Mouse (Mus musculus) adrenal gland, adult 2 months (tissue): Measurements from ENCODE around the gene Ddah2. TPM values are rescaled to one million over a fixed set of nuclear protein-coding genes. Genes with fewer than 3 reads are reported as not detected.

Source experiments
- DNase-seq: peaks from one replicate; pipeline ENCODE4 v3.0.0; 2021
- long read RNA-seq: library from polyadenylated mRNA; stranded (forward); transcript quantifications from one replicate; pipeline ENCODE4 v2.0.0, GENCODE M21; 2021
- polyA plus RNA-seq: library from polyadenylated mRNA; depleted of rRNA; stranded (reverse); fragments of >200 nt; gene quantifications from 2 replicates; pipeline ENCODE4 v1.2.3, GENCODE M21; 2012; rRNA removed
- total RNA-seq, 2 experiments: library from RNA; stranded (reverse); gene quantifications; 2 replicates each; pipeline ENCODE4 v1.2.3; 2021

The Ddah2 gene
- total RNA-seq (10 to 100 TPM in 1 of 2 experiments, 1 to 10 TPM in 1; 7.2 to 26.6 TPM), polyA plus RNA-seq (25.9 and 35.6 TPM in 2 replicates)
- long read RNA-seq, transcript Ddah2-201 (7 exons, 1,342 nt), result major isoform, 14 of 24 reads
- long read RNA-seq, partial matches to known transcripts, result 3 of 24 reads
- long read RNA-seq, other reads (novel, unspliced or antisense), result 7 of 24 reads

DNA sequence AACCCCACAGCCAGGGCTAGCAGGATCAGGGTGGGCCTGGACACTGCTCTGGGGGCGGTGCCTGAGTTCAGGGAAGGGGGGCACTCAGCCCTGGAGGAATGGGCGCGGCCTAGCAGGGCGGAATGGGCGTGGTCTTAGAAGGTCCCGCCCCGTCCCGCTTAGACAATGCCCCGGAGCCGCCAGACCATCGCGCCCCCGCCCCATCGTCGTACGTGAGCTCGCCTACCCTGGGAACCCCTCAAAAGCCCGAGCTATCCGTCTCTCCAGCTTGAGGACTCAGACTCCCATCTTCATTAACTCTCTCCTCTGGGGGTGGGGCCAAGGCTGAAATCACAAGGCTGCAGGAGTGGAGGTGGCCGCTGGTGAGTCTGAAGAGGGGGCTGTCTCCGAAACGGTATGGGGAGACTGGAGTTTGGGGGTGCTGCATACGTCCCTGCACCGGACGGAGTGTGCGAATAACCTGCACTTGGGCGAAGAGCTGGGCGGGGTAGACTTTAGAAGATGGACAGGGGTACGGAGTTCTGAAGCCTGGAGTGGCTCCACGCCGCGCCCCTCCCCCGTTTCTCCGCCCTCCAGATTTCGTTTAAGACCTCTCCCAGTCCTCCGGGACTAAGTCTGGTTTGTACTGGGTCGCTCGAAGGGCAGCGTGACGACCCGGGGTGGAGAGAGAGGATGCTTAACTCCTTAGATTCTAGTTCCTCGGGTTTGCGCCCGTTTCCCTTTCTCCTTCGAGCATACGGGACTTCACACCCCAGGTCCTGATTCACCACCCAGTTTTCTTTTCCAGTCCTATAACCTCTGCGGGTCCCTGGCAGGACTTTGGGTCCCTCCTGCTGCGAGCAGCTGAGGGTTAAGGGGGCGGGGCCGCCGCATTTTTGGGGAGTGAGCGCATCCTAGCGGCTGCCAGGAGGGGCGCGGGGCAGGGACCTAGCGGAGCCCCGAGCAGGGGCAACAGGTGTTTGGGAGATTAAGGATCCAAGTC is at the start of gene Ddah2:
Gene Ddah2 (plus strand): TSS at position 125 of the 982 bp plus-strand sequence.
- DNase-seq, result peak; percentile 88

DNA sequence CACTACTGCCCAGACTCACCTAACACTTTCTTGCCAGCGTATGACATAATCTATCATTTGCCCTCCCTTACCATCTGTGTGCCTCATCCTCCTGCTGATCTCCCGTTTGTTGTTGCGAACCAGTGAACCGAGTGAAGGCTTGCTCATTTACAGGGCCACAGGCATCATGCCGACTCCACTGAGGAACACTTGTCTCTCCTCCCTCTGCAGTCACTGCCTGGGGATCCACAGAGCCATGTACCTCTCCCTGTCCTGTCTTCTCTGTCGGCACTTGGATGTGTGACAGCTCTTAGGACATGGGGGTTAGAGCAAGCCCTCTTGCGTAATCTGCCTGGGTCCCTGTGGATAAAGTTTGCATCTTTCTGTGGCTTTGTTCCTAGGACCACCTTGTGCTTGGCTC is 49.2 kb upstream of the Ddah2 start:
- DNase-seq, result no peak

DNA sequence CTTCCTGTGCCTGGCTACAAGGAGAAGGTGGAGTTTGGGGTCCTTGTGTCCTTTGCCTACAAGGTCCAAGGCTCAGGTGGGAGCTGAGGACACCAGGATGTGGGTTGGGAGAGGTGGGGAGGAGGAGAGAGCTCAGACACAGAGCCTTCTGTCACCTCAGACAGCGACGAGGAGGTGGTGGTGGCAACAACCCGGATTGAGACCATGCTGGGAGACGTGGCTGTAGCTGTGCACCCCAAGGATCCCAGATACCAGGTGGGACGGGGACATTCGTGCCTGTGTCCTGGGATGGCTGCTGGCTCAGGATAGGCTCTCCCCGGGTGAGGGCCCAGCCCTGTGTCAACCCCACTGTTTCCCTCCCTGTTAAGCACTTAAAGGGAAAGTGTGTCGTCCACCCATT is 47.4 kb upstream of the Ddah2 start:
- no peak for DNase-seq

DNA sequence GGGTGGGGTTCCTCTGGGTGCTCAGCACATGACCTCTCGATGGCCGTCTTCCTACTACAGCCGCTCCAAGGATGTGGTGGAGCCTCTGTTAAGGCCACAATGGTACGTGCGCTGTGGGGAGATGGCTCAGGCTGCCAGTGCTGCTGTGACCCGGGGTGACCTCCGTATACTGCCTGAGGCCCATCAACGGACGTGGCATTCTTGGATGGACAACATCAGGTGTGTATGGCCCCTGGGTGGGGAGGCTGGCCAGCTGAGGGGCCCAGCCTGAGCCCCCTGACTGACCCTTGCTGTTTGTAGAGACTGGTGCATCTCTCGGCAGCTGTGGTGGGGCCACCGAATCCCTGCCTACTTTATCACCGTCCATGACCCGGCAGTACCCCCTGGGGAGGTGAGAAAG is 46.4 kb upstream of the Ddah2 start:
- no peak for DNase-seq

DNA sequence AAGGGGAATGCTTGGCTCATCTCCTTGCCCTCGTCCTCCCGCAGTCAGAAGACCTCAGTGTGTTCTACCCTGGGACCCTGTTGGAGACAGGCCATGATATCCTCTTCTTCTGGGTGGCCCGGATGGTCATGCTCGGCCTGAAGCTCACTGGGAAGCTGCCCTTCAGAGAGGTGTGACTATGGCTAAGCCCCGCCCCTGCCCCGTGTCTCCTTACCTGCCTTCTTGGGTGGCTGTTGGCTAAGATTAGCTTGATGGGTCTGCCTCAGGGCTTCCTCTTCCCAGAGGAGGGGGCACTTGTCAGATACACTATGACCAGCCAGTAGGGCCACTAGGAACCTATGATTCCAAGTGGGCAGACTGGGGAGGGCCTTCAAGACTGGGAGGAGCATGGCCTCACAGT is 45.6 kb upstream of the Ddah2 start:
- no peak for DNase-seq

DNA sequence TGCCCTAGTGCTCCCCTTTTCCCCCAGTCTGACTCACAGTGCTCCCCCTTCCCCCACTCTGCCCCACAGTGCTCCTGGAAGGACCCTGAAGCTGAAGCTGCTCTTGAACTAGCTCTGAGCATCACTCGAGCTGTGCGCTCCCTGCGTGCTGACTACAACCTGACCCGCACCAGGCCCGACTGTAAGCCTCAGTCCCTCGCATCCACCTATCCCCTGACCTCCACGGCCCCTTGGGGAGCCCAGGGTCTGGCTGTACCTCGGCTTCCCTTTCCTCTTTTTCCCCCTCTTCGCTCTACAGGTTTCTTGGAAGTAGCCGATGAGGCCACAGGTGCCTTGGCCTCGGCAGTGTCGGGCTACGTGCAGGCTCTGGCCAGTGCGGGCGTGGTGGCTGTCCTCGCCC is 43.5 kb upstream of the Ddah2 start:
- DNase-seq, result no peak

DNA sequence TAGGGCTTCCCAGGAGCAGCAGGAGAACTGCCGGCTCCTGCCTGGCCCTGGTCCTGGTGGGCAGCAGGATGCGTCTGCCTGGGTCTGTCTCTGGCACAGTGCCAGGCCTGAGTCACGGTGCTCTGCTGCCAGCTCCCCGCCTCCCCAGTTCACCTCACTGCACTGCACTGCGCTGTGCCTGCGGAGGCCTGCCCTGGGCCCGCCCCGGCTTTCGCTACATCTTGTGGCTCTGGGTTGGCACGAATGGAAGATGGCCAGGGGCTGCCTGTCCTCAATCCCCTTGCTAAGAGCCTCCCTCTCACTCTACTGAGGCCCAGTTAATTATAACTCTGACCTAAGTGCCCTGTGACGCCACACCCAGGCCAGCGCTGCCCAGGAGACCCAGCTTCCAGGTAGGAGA is 42.5 kb upstream of the Ddah2 start, which contains the start of gene Vwa7:
Gene Vwa7 (plus strand): TSS at position 204 of the 400 bp plus-strand sequence.
- DNase-seq, result peak; percentile 73

DNA sequence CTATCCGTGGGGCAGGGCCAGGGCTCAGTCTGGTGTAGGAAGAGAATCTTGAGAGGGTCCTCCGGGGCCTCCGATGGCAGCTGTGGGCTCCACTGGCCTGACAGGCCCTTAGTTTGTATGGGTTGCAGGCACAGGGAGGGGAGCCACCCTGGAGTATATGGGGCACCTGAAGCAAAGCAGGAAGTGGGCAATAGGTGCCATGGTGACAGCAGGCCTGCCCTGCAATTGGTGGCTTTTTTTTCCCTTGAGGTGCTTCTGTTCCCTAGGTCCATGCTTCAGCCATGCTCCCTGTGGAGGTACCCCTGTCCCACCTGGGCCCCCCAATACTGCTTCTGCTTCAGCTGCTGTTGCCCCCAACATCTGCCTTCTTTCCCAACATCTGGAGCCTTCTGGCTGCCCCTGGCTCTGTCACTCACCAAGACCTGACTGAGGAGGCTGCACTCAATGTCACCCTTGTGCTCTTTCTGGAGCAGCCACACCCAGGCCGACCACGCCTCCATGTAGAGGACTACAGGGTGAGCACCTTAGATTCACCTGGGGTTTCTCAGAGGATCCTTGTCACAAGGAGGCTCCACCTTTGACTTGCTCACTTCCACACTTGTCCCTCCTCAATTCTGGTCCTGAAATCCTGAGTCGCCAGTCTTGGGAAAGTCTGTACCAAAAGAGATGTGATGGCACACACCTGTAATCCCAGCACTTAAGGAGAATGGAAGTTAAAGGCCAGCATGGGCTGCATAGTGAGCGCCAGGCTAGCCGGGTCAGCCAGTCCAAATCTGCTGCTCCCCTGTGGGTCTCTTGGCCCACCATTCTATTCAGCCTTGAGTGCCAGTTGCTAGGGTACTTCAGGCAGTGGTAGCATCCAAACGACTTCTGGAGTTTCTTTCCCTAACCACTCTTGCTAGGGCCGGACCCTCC is 41.8 kb upstream of the Ddah2 start:
- DNase-seq, result no peak

DNA sequence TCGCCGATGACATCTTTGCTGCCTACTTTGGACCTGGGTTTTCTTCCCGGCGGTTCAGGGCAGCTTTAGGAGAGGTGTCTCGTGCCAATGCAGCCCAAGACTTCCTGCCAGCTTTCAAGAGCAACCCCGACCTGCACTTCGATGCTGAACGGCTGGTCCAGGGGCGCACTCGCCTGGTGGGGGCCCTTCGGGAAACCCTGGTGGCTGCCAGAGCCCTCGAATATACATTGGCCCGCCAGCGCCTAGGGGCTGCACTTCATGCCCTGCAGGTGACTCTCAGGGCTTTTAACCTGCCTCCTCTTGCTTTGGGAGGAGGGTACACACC is 41.2 kb upstream of the Ddah2 start:
- DNase-seq, result no peak

DNA sequence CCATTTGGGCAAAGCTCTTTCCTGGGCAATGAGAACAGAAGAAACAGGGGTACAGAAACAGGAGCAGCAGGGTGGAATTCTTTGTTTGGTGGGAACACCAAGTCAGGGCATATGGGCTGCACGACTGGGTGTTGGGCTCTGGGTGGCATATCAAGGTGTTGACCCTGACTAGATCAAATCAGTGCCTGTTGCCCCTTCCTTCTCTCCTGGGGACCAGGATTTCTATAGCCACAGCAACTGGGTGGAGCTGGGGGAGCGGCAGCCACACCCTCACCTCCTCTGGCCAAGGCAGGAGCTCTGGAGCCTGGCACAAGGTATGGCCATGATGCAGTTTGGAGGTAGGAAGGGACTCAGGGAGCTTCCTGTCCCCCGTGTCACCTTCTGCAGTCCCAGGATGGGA is 40.7 kb upstream of the Ddah2 start:
- DNase-seq, result no peak

DNA sequence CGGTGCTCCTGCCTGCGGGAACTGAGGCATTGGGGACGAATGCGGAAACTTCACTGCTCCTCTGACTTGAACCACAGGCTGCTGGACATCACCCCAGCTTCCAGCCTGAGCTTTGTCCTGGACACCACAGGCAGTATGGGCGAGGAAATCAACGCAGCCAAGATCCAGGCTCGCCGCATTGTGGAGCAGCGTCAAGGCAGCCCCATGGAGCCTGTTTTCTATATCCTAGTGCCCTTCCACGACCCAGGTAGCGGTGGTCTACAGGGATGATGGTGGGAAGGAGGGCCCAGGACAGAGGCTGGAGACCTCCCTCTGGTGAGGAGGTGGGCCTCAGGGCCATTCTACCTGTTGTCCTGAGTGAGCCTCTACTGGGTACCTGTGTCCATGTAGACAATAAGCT is 38.9 kb upstream of the Ddah2 start:
- DNase-seq, result no peak

DNA sequence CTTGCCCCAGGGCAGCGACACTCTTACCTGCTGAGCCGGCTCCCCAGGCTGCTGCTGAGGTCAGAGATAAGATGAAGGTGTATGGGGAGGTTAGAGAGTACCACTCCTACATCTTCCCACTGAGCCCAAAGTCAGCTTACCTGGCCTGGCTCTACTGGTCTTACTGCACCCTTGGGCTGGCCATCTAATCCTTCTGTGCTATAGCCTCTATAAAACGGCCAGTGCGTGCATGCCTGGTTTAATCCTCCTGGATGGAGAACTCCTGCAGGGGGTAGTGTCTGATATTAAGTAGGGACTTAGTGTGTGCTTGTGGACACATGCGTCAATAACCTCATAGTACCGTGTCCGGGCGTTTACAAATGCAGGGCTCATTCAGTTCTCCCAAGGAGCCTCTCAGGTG is 38.3 kb upstream of the Ddah2 start:
- no peak for DNase-seq

DNA sequence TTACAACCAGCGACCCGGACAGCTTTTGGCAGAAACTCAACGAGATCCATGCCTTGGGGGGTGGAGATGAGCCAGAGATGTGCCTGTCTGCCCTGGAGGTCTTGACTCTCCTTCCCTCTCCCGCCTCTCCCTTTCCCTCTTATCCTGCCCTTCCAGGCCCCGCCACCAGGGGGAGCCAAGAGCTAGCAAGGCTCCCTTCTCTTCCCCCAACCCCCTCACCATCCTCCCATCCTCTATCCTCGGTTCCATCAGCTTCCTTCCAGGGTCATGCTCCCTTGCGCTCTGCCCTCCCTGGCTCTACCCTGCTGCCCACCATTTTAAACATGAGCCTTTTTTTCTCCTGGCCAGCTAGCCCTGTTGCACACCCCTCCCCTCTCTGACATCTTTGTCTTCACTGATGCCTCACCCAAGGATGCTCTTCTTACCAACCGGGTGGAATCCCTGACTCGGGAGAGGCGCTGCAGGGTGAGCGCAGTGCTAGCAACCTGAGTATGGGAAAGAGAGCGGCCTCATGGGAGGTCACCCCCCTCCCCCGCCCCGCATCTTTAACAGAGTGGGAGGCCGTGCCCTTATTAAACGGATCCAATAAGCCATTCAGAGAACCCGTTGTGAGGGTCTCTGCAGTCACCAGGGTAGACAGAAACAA is 37.5 kb upstream of the Ddah2 start:
- DNase-seq, result peak; percentile 87

DNA sequence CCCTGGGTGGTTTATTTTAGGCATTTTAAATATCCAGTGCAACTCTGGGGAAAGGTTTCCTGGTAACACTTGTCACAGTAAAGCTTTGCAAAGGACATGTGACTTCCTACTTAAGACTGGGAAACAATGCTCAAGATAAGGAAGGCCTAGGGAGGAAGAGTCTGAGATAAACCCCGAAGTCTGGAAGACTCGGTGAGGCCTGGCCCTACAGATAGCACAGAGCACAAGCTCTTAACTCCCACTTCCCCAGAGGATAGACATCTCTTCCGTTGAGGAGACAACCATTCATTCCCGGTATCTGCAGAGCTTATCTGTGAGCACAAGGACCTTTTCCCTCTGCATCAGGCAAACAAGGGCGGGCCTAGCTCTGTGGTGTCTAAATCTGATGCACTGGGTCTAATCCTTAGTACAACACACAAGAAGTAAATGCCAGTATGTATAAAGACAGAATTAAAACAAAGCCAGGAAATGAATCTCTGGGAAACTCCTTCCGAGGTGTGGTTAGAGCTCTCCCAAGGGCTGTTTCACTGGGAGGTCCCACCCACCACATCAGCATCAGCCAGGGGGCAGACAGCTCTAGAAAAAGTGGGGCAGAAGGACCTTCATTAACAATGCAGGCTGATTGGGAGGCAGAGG is 36.9 kb upstream of the Ddah2 start:
- no peak for DNase-seq

DNA sequence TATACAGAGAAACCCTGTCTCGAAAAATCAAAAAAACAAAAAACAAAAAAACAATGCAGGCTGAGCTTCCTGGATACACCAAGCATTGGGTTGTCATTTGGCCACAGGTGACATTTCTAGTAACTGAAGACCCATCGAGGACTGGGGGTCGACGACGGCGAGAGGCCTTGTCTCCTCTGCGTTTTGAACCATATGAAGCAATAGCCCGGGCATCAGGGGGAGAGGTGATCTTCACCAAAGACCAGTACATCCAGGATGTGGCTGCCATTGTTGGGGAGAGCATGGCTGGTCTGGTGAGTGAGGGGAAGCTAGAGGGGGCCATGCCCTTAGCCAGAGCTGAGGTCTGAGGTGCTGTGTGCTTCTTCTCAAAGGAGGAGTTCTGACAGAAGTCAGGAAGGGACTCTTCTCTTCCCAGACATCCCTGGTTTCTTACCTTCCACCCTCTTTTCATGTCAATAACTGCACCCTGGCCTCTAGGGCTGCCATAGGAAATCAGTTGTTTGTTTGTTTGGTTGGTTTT is 36.2 kb upstream of the Ddah2 start:
- no peak for DNase-seq

DNA sequence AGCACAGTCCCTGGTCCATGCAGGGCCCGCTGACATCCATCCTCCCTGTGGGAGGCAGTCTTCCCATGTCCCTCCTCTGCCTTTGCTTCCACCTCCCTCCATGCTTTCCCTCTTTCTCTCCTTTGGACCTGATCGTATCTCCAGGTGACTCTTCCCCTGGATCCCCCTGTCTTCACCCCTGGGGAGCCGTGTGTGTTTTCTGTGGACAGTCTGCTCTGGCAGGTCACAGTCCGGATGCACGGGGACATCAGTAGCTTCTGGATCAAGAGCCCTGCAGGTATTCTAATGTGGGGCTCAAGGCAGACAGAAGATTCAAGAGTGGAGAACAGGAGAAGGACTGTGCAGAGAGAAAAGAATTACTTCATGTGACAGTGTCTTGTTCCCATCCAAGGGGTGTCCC is 35.6 kb upstream of the Ddah2 start:
- DNase-seq, result no peak

DNA sequence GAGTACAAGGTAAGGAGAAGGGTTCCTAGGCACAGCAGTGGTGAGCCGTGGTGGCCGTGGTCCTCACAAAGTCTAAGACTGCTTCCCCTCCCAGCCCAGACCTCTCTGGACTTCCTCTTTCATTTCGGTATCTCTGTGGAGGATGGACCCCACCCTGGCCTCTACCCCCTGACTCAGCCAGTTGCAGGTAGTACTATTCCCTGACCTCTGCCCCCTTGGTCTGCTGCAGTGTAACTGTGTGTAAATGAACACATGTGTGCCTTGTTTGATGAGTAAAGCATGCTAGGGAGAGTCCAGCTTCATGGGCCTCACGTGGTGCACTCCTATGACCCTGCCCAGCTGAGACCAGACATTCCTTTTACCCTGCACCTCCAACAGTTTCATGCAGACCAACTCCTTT is 35.1 kb upstream of the Ddah2 start:
- no peak for DNase-seq

DNA sequence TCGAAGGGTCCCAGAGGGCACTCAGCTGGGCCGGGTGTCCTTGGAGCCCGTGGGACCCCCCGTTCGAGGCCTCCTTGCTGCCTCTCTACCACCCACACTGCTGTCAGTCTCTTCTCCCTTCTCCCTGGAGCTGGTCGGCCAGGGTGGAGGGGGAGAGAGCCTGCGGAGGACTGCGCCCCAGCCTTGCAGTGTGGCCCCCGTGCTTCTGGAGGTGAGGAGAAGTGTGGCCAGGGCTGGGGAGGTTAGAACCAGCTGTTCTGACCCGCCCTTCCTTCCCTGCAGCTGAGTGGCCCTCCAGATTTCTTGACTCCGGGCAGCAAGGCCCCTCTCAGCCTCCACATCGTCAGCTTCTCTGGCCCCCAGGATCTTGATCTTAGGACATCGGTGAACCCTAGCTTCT is 34.6 kb upstream of the Ddah2 start:
- DNase-seq, result no peak

DNA sequence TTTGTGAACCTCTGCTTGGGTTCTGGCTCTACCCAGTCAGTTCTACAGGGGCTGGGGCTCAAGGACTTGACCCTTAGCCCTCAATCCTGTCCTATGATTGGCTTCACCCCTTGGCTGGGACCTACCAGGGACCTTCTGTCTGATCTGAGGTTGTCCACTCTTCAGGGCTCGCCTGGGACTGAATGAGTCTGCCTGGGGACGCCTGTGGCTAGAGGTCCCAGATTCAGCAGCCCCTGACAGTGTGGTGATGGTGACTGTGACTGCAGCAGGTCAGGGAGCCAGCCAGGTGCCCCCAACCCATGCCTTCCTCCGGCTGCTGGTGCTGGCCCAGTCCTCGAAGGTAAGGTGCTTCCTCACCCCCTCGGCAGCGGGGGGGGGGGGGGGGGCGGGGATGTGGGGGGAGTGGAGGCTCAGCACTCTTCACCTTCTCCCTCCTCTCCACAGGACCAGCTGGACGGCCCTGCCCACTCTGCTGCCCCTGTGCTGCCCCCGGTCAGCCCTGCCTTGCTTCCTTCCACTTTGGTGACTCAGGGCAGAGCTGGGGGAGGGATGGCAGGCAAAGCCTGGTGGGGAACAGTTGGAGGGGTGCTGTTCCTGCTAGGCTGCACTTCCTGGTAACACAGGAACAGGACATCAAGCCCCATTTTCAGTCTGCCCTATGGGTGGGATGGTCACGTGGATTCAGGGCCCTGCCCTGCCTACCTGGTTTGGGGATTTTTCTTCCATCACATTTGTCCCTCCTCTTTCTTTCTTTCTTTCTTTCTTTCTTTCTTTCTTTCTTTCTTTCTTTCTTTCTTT is 33.9 kb upstream of the Ddah2 start:
- no peak for DNase-seq

DNA sequence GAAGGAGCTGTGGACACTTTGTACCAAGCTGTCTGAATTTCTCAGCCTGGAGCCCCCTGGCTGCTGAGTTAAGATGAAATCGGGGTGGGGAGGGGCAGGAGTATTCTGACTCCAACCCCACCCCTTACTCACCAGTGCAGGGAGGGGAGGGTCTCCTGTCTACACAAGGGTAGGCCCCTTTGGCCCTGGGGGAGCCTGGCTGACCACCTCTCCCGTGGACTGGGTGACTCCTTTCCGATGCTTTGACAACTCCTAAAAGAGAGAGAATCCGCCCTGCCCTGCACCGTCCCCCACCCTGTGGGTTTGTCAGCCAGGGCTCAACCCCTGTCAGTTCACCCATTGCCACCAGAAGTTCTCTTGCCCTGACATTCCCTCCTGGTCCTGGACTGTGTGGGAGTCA is 32.6 kb upstream of the Ddah2 start:
- DNase-seq, result no peak
